Mouse (Mus musculus) limb, embryonic 12.5 days (tissue): ENCODE results near the gene Ankrd37. TPM values are rescaled to one million over a fixed set of nuclear protein-coding genes. Genes with fewer than 3 reads are reported as not detected.
A peak's percentile ranks its signal among the peaks of the same experiment; 100 is the strongest.

Source experiments
- ATAC-seq: fragments of 200-750 bp; cut with Nextera tagmentation; 2 replicates; pipeline ENCODE4 v1.8.0; 2017; ENCODE audit warnings: low read depth, moderate TSS enrichment; ENCODE audit not compliant: insufficient number of reproducible peaks, insufficient read depth, low FRiP score, low TSS enrichment
- H3K27ac ChIP-seq: fragments of 300-500 bp; sonication (generic); 2 replicates; pipeline ENCODE4 v1.5.1; 2016; ENCODE audit warnings: mild to moderate bottlenecking, moderate library complexity
- H3K27me3 ChIP-seq: fragments of 300-500 bp; sonication (generic); 2 replicates; pipeline ENCODE4 v1.6.1; 2016; ENCODE audit warnings: mild to moderate bottlenecking, moderate library complexity
- H3K36me3 ChIP-seq: fragments of 300-500 bp; sonication (generic); 2 replicates; pipeline ENCODE4 v1.6.1; 2016; ENCODE audit warnings: mild to moderate bottlenecking, moderate library complexity
- H3K4me1 ChIP-seq: fragments of 300-500 bp; sonication (generic); replicated peaks from 2 replicates; pipeline ENCODE4 v1.6.1; 2016
- H3K4me2 ChIP-seq: fragments of 300-500 bp; sonication (generic); 2 replicates; pipeline ENCODE4 v1.6.1; 2016; ENCODE audit warnings: mild to moderate bottlenecking, moderate library complexity
- H3K4me3 ChIP-seq: fragments of 300-500 bp; sonication (generic); replicated peaks from 2 replicates; pipeline ENCODE4 v1.5.1; 2016; ENCODE audit warnings: mild to moderate bottlenecking
- H3K9ac ChIP-seq: fragments of 300-500 bp; sonication (generic); replicated peaks from 2 replicates; pipeline ENCODE4 v1.6.1; 2016; ENCODE audit warnings: mild to moderate bottlenecking, moderate library complexity
- H3K9me3 ChIP-seq: fragments of 300-500 bp; sonication (generic); 2 replicates; pipeline ENCODE4 v1.6.1; 2016; ENCODE audit warnings: mild to moderate bottlenecking, moderate library complexity
- WGBS: fragments of 180-500 bp; shearing (Covaris S2); methylation state at CpG from one replicate; pipeline ENCODE4 v1.1.7; 2016; 5-methylcytosine and 5-hydroxymethylcytosine counted together
- polyA plus RNA-seq: library from polyadenylated mRNA; unstranded; fragments of >200 nt; fragmentation: Nextera tagmentation; extraction: Ambion mirVana; gene quantifications from 2 replicates; pipeline ENCODE4 v1.2.1, GENCODE M21; 2016

The Ankrd37 gene
- polyA plus RNA-seq, result 22.2 and 22.3 TPM in 2 replicates

GRCm38 (mm10) chr8:46005596-46005995 is at the start of gene Ankrd37:
Gene Ankrd37, minus strand, starts transcription at chr8:46005707.
- 71% methylated on average over 4 of the region's 4 CpGs for WGBS
- no peak within 1 kb of the TSS for H3K4me2 ChIP-seq
- no peak within 1 kb of the TSS for H3K27ac ChIP-seq
- no peak for ATAC-seq
- no peak within 1 kb of the TSS for H3K9ac ChIP-seq
- peaks cover 2% of the 10 kb centered on the region for H3K4me1 ChIP-seq
- H3K9me3 ChIP-seq, result no peaks in the 10 kb centered on the region
- H3K36me3 ChIP-seq, result no peaks in the 10 kb centered on the region
- no peaks in the 10 kb centered on the region for H3K27me3 ChIP-seq
- H3K4me3 ChIP-seq, result no peak within 1 kb of the TSS

GRCm38 (mm10) chr8:46040260-46040659 is 34.8 kb upstream of the Ankrd37 start:
- H3K36me3 ChIP-seq, result peaks cover 17% of the 10 kb centered on the region
- H3K9ac ChIP-seq, result no peak overlapping the region
- no peaks in the 10 kb centered on the region for H3K9me3 ChIP-seq
- H3K27me3 ChIP-seq, result no peaks in the 10 kb centered on the region
- 56% methylated on average over 13 of the region's 13 CpGs for WGBS
- no peak for ATAC-seq
- no peak overlapping the region for H3K4me3 ChIP-seq
- H3K4me1 ChIP-seq, result peaks cover 6% of the 10 kb centered on the region
- no peak overlapping the region for H3K27ac ChIP-seq
- H3K4me2 ChIP-seq, result no peak overlapping the region

GRCm38 (mm10) chr8:46039666-46040065 is 34.2 kb upstream of the Ankrd37 start:
- no peak for ATAC-seq
- H3K9ac ChIP-seq, result no peak overlapping the region
- peaks cover 19% of the 10 kb centered on the region for H3K36me3 ChIP-seq
- peaks cover 6% of the 10 kb centered on the region for H3K4me1 ChIP-seq
- no peak overlapping the region for H3K4me2 ChIP-seq
- WGBS, result 85% methylated on average over 1 of the region's 1 CpGs
- no peak overlapping the region for H3K4me3 ChIP-seq
- no peak overlapping the region for H3K27ac ChIP-seq
- H3K27me3 ChIP-seq, result no peaks in the 10 kb centered on the region
- no peaks in the 10 kb centered on the region for H3K9me3 ChIP-seq

- Histone ChIP-seq H3K4me3 (no peak overlapping the region), H3K4me2 (no peak overlapping the region), H3K9ac (no peak overlapping the region), H3K27ac (no peak overlapping the region), H3K27me3 (no peaks in the 10 kb centered on the region), H3K9me3 (no peaks in the 10 kb centered on the region), H3K4me1 (peaks cover 6% of the 10 kb centered on the region), H3K36me3 (peaks cover 14% of the 10 kb centered on the region)
- 75% methylated on average over 11 of the region's 11 CpGs for WGBS
- ATAC-seq, result no peak
Measured at GRCm38 (mm10) chr8:46036217-46036616, 30.7 kb upstream of the Ankrd37 start.

GRCm38 (mm10) chr8:46024392-46024791 is 18.9 kb upstream of the Ankrd37 start:
- H3K4me3 ChIP-seq, result no peak overlapping the region
- H3K36me3 ChIP-seq, result no peaks in the 10 kb centered on the region
- H3K9ac ChIP-seq, result no peak overlapping the region
- no peaks in the 10 kb centered on the region for H3K27me3 ChIP-seq
- no peaks in the 10 kb centered on the region for H3K9me3 ChIP-seq
- ATAC-seq, result no peak
- WGBS, result 46% methylated on average over 4 of the region's 4 CpGs
- no peak overlapping the region for H3K27ac ChIP-seq
- no peak overlapping the region for H3K4me2 ChIP-seq
- 0 out of 2 replicates have a peak, but pooled peaks cover 3% of the 10 kb centered on the region for H3K4me1 ChIP-seq

GRCm38 (mm10) chr8:46022758-46023157 is 17.3 kb upstream of the Ankrd37 start:
- Histone ChIP-seq H3K4me3 (no peak overlapping the region), H3K27ac (no peak overlapping the region), H3K9ac (no peak overlapping the region), H3K27me3 (no peaks in the 10 kb centered on the region), H3K4me2 (no peak overlapping the region), H3K9me3 (no peaks in the 10 kb centered on the region), H3K36me3 (no peaks in the 10 kb centered on the region), H3K4me1 (0 out of 2 replicates have a peak, but pooled peaks cover 3% of the 10 kb centered on the region)
- 90% methylated on average over 9 of the region's 9 CpGs for WGBS
- ATAC-seq, result no peak

- Histone ChIP-seq H3K27ac (no peak overlapping the region), H3K36me3 (no peaks in the 10 kb centered on the region), H3K4me2 (no peak overlapping the region), H3K4me3 (no peak overlapping the region), H3K9me3 (no peaks in the 10 kb centered on the region), H3K27me3 (no peaks in the 10 kb centered on the region), H3K4me1 (0 out of 2 replicates have a peak, but pooled peaks cover 3% of the 10 kb centered on the region), H3K9ac (no peak overlapping the region)
- ATAC-seq, result no peak
- WGBS, result 89% methylated on average over 9 of the region's 9 CpGs
Measured at GRCm38 (mm10) chr8:46022203-46022602, 16.7 kb upstream of the Ankrd37 start.

GRCm38 (mm10) chr8:46010746-46011680 is 5.5 kb upstream of the Ankrd37 start:
- H3K36me3 ChIP-seq, result no peaks in the 10 kb centered on the region
- H3K9me3 ChIP-seq, result no peaks in the 10 kb centered on the region
- H3K27ac ChIP-seq, result 0 out of 2 replicates have a peak overlapping the region, but pooled peaks have one; percentile 45
- peak overlapping the region; percentile 11 for H3K4me3 ChIP-seq
- ATAC-seq, result no peak
- H3K4me1 ChIP-seq, result peaks cover 15% of the 10 kb centered on the region
- peak overlapping the region; percentile 52 for H3K4me2 ChIP-seq
- 9% methylated on average over 17 of the region's 17 CpGs for WGBS
- no peaks in the 10 kb centered on the region for H3K27me3 ChIP-seq
- H3K9ac ChIP-seq, result no peak overlapping the region

- H3K9ac ChIP-seq, result no peak overlapping the region
- 59% methylated on average over 2 of the region's 2 CpGs for WGBS
- peaks cover 15% of the 10 kb centered on the region for H3K4me1 ChIP-seq
- no peak for ATAC-seq
- peak overlapping the region; percentile 11 for H3K4me3 ChIP-seq
- H3K36me3 ChIP-seq, result no peaks in the 10 kb centered on the region
- no peaks in the 10 kb centered on the region for H3K27me3 ChIP-seq
- H3K27ac ChIP-seq, result 0 out of 2 replicates have a peak overlapping the region, but pooled peaks have one; percentile 45
- H3K4me2 ChIP-seq, result peak overlapping the region; percentile 52
- no peaks in the 10 kb centered on the region for H3K9me3 ChIP-seq
Measured at GRCm38 (mm10) chr8:46010306-46010705, 4.8 kb upstream of the Ankrd37 start.

GRCm38 (mm10) chr8:46007050-46007672 is 1.7 kb upstream of the Ankrd37 start:
- 49% methylated on average over 3 of the region's 3 CpGs for WGBS
- no peaks in the 10 kb centered on the region for H3K27me3 ChIP-seq

More at GRCm38 (mm10) chr8:46007050-46007672, 1.7 kb upstream of the Ankrd37 start:
- no peak for ATAC-seq
- H3K4me3 ChIP-seq, result no peak overlapping the region
- H3K4me2 ChIP-seq, result no peak overlapping the region
- no peaks in the 10 kb centered on the region for H3K36me3 ChIP-seq
- H3K9me3 ChIP-seq, result no peaks in the 10 kb centered on the region
- no peak overlapping the region for H3K9ac ChIP-seq
- no peak overlapping the region for H3K27ac ChIP-seq
- H3K4me1 ChIP-seq, result peaks cover 15% of the 10 kb centered on the region
